Mouse (Mus musculus): Measurements from ENCODE around the gene Xpo5.

Gene Xpo5

GRCm38 (mm10) chr17:46282483-46283123, 80.0 kb downstream of the Xpo5 start, which contains the start of gene Tjap1:
Tjap1 (minus strand) TSS chr17:46283026.
- in situ Hi-C loops (cut with MboI; ENCODE audit: low sequenced_read_pairs): no loop called here

GRCm38 (mm10) chr17:46283140-46283539, 80.6 kb downstream of the Xpo5 start:
- in situ Hi-C loops (cut with MboI; ENCODE audit: low sequenced_read_pairs): no loop called here

GRCm38 (mm10) chr17:46283911-46284310, 81.3 kb downstream of the Xpo5 start:
- in situ Hi-C loops (cut with MboI; ENCODE audit: low sequenced_read_pairs): no loop called here

GRCm38 (mm10) chr17:46284653-46285052, 82.1 kb downstream of the Xpo5 start:
- in situ Hi-C loops (cut with MboI; ENCODE audit: low sequenced_read_pairs): no loop called here

GRCm38 (mm10) chr17:46285407-46285806, 82.8 kb downstream of the Xpo5 start:
- in situ Hi-C loops (cut with MboI; ENCODE audit: low sequenced_read_pairs): no loop called here

GRCm38 (mm10) chr17:46287678-46288095, 85.1 kb downstream of the Xpo5 start:
- in situ Hi-C loops (cut with MboI; ENCODE audit: low sequenced_read_pairs): no loop called here
